Mouse (Mus musculus) hindbrain, embryonic 10.5 days (tissue): ENCODE measurements around the gene Gjb6. TPM values are rescaled to one million over a fixed set of nuclear protein-coding genes. Genes with fewer than 3 reads are reported as not detected.

Experiments used
- DNase-seq: peaks from one replicate; pipeline ENCODE4 v3.0.0-alpha.2; 2017; ENCODE audit warnings: low spot score
- H3K27ac ChIP-seq: fragments of 300-500 bp; sonication (generic); 2 replicates; pipeline ENCODE4 v1.5.1; 2016; ENCODE audit warnings: mild to moderate bottlenecking, moderate library complexity
- H3K27me3 ChIP-seq: fragments of 300-500 bp; sonication (generic); 2 replicates; pipeline ENCODE4 v1.6.1; 2016; ENCODE audit warnings: mild to moderate bottlenecking; ENCODE audit not compliant: poor library complexity, insufficient read depth, severe bottlenecking
- H3K36me3 ChIP-seq: fragments of 300-500 bp; sonication (generic); 2 replicates; pipeline ENCODE4 v1.6.1; 2016; ENCODE audit warnings: mild to moderate bottlenecking, moderate library complexity
- H3K4me1 ChIP-seq: fragments of 300-500 bp; sonication (generic); replicated peaks from 2 replicates; pipeline ENCODE4 v1.6.1; 2016; ENCODE audit warnings: mild to moderate bottlenecking
- H3K4me3 ChIP-seq: fragments of 300-500 bp; sonication (generic); 2 replicates; pipeline ENCODE4 v1.5.1; 2016; ENCODE audit warnings: mild to moderate bottlenecking, moderate library complexity
- H3K9me3 ChIP-seq: fragments of 300-500 bp; sonication (generic); 2 replicates; pipeline ENCODE4 v1.6.1; 2016; ENCODE audit warnings: mild to moderate bottlenecking, moderate library complexity
- WGBS: fragments of 180-500 bp; shearing (Covaris S2); methylation state at CpG from one replicate; pipeline ENCODE4 v1.1.7; 2016; 5-methylcytosine and 5-hydroxymethylcytosine counted together
- polyA plus RNA-seq: library from polyadenylated mRNA; unstranded; fragments of >200 nt; fragmentation: Nextera tagmentation; extraction: Ambion mirVana; gene quantifications from 2 replicates; pipeline ENCODE4 v1.2.1, GENCODE M21; 2016

The Gjb6 gene
- 0.92 and 1.5 TPM in 2 replicates for polyA plus RNA-seq

- no peaks in the 10 kb centered on the region for H3K36me3 ChIP-seq
- WGBS, result 2% methylated on average over 33 of the region's 33 CpGs
- peaks cover 79% of the 10 kb centered on the region for H3K27me3 ChIP-seq
- H3K27ac ChIP-seq, result no peak within 1 kb of the TSS; the same call in 1 of the 2 replicates
- no peak for DNase-seq
- H3K4me1 ChIP-seq, result peaks cover 38% of the 10 kb centered on the region
- H3K9me3 ChIP-seq, result no peaks in the 10 kb centered on the region
- peak within 1 kb of the TSS; percentile 50 for H3K4me3 ChIP-seq
Measured at GRCm38 (mm10) chr14:57133161-57133661, at the start of gene Gjb6. Gene Gjb6, minus strand, starts transcription at chr14:57133611.

DNA sequence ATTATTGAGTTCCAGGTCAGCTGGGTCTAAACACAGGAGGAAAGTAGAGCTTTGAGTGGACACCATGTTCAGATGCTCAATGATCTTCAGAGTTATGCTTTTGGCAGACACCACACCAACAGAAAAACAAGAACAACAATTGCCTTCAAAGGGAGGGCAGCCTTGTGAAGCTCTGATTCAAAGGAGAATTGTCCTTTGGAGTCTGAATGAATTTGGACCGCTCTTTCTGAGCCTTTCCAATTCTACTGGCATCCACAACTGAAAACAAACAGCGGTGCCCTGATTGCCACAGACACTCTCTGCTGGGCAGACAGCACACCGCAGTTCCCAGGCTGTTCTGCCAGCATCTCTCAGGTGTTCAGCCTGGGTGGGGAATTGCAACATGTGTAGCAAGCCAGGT is 32.1 kb upstream of the Gjb6 start:
- no peak overlapping the region for H3K4me3 ChIP-seq
- no peaks in the 10 kb centered on the region for H3K36me3 ChIP-seq
- H3K27me3 ChIP-seq, result no peaks in the 10 kb centered on the region
- H3K27ac ChIP-seq, result no peak overlapping the region
- H3K4me1 ChIP-seq, result peaks cover 30% of the 10 kb centered on the region; the same call in 1 of the 2 replicates
- DNase-seq, result no peak
- no peaks in the 10 kb centered on the region for H3K9me3 ChIP-seq
- 86% methylated on average over 3 of the region's 3 CpGs for WGBS

DNA sequence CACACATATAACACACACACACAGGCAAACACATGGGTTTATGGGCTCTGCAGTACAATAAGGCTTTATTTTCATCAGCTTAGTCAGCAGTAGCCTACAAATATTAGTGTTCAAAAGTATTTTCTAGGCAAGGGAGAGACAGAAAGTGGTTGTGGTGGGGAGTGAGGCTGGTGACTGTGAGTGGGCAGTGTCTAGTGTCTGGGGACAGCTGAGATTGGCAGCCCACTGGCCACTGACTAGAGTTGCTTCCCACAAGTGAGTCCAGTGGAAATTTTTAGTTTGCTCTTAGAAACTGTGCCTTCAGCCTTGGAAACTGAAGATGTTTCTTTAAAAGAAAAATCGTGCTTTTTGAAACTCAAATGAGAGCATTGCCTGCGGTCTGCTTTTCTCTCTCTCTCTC is 28.4 kb upstream of the Gjb6 start:
- peaks cover 27% of the 10 kb centered on the region; the same call in 1 of the 2 replicates for H3K4me1 ChIP-seq
- H3K27me3 ChIP-seq, result no peaks in the 10 kb centered on the region
- H3K9me3 ChIP-seq, result no peaks in the 10 kb centered on the region
- H3K36me3 ChIP-seq, result no peaks in the 10 kb centered on the region
- no peak for DNase-seq
- H3K4me3 ChIP-seq, result no peak overlapping the region
- 60% methylated on average over 2 of the region's 2 CpGs for WGBS
- peak overlapping the region; percentile 16; the same call in 1 of the 2 replicates for H3K27ac ChIP-seq

GRCm38 (mm10) chr14:57161201-57161600 is 27.8 kb upstream of the Gjb6 start:
- Histone ChIP-seq H3K9me3 (no peaks in the 10 kb centered on the region), H3K27me3 (no peaks in the 10 kb centered on the region), H3K27ac (no peak overlapping the region), H3K4me1 (peaks cover 27% of the 10 kb centered on the region; the same call in 1 of the 2 replicates), H3K36me3 (no peaks in the 10 kb centered on the region), H3K4me3 (no peak overlapping the region)
- no peak for DNase-seq
- WGBS, result 79% methylated on average over 4 of the region's 4 CpGs

GRCm38 (mm10) chr14:57154916-57155315 is 21.5 kb upstream of the Gjb6 start:
- Histone ChIP-seq H3K4me3 (no peak overlapping the region), H3K36me3 (no peaks in the 10 kb centered on the region), H3K27ac (no peak overlapping the region), H3K9me3 (no peaks in the 10 kb centered on the region), H3K4me1 (peaks cover 11% of the 10 kb centered on the region), H3K27me3 (no peaks in the 10 kb centered on the region)
- WGBS, result 56% methylated on average over 6 of the region's 6 CpGs
- DNase-seq, result no peak

DNA sequence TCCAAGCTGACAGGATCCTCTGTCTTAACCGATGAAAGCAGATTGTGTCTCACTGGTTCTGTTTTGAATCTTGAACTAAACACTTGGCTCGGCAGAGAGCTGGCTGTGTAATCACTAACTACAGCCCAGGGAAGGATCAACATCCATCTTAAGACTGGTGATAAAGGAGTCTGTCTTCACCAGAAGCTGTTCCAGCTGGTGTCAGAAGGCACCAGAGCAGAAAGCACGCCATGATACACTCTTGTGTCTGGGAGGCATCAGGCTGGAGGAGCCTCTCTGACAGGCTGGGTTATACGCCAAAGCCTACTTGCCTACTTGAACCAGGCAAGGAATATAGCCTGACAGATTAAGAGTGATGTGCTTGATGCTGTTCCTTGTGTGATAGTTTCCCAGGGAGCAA is 12.3 kb upstream of the Gjb6 start:
- H3K27me3 ChIP-seq, result no peaks in the 10 kb centered on the region; the same call in none of the 2 replicates
- H3K9me3 ChIP-seq, result no peaks in the 10 kb centered on the region
- H3K4me1 ChIP-seq, result no peaks in the 10 kb centered on the region
- 63% methylated on average over 4 of the region's 4 CpGs for WGBS
- no peak overlapping the region for H3K4me3 ChIP-seq
- no peak overlapping the region for H3K27ac ChIP-seq
- no peak for DNase-seq
- H3K36me3 ChIP-seq, result no peaks in the 10 kb centered on the region

DNA sequence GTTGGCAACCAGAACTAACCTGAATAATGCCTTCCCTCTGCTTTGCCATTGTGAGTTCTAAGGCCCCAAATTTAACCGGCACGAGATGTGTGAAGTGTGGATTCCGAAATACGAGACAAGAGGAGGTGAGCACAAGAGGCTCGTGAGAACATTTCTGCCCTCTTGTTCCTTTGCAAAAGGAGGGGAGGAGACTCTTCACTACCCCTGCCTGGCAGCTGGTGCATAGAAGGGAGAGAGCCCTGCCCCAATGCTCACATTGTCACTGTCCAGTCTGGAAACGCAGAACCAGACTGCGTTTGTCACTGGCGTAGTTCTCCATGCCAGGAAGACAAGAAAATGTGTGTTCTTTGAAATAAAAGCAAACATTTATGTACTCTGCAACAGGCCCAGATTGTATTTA is 1.9 kb upstream of the Gjb6 start:
- 41% methylated on average over 8 of the region's 8 CpGs for WGBS
- no peaks in the 10 kb centered on the region for H3K9me3 ChIP-seq
- H3K27ac ChIP-seq, result no peak overlapping the region
- peaks cover 85% of the 10 kb centered on the region for H3K27me3 ChIP-seq
- H3K4me1 ChIP-seq, result peaks cover 35% of the 10 kb centered on the region
- H3K4me3 ChIP-seq, result no peak overlapping the region
- H3K36me3 ChIP-seq, result no peaks in the 10 kb centered on the region
- no peak for DNase-seq

- no peak overlapping the region for H3K4me3 ChIP-seq
- no peak for DNase-seq
- WGBS, result 82% methylated on average over 4 of the region's 4 CpGs
- peaks cover 22% of the 10 kb centered on the region for H3K27me3 ChIP-seq
- H3K4me1 ChIP-seq, result 0 out of 2 replicates have a peak, but pooled peaks cover 7% of the 10 kb centered on the region
- no peaks in the 10 kb centered on the region for H3K9me3 ChIP-seq
- H3K27ac ChIP-seq, result no peak overlapping the region
- H3K36me3 ChIP-seq, result no peaks in the 10 kb centered on the region
Measured at GRCm38 (mm10) chr14:57127383-57127782, 6.0 kb downstream of the Gjb6 start.

DNA sequence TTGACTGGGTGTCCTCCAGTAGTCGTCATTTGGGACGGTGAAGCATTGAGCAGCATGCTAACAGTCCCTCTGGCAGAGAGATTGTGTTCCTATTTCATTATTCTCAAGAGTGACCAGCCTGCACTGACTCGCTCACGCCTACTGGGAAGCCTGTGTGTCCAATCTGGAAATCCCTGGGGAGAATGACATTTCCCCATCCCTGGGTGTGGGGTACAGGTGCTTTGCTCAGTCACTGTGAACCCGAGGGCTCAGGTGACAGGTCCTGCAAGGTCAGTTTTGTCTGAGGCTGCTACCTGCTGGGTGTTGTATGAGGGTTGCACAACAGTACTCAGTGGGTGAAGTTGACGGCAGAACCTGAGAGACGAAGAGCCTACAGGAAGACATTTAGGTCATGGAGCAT is 11.1 kb downstream of the Gjb6 start:
- Histone ChIP-seq H3K4me1 (no peaks in the 10 kb centered on the region), H3K4me3 (no peak overlapping the region), H3K36me3 (no peaks in the 10 kb centered on the region), H3K9me3 (no peaks in the 10 kb centered on the region), H3K27ac (no peak overlapping the region), H3K27me3 (no peaks in the 10 kb centered on the region)
- 87% methylated on average over 7 of the region's 7 CpGs for WGBS
- no peak for DNase-seq

- Histone ChIP-seq H3K4me3 (peak within 1 kb of the TSS; percentile 36), H3K36me3 (no peaks in the 10 kb centered on the region), H3K9me3 (no peaks in the 10 kb centered on the region), H3K27me3 (peaks cover 11% of the 10 kb centered on the region), H3K27ac (peak within 1 kb of the TSS; percentile 50), H3K4me1 (peaks cover 29% of the 10 kb centered on the region)
- WGBS, result 10% methylated on average over 13 of the region's 13 CpGs
- peak; percentile 70 for DNase-seq
Measured at GRCm38 (mm10) chr14:57115823-57116544, 17.4 kb downstream of the Gjb6 start, which contains the start of gene Gm4491. Gene Gm4491, minus strand, starts transcription at chr14:57115883.

- Histone ChIP-seq H3K27me3 (peaks cover 48% of the 10 kb centered on the region), H3K36me3 (no peaks in the 10 kb centered on the region), H3K9me3 (no peaks in the 10 kb centered on the region), H3K4me1 (peaks cover 19% of the 10 kb centered on the region), H3K27ac (no peak overlapping the region), H3K4me3 (no peak overlapping the region)
- 8% methylated on average over 4 of the region's 4 CpGs for WGBS
- peak; percentile 41 for DNase-seq
Measured at GRCm38 (mm10) chr14:57109194-57109593, 24.2 kb downstream of the Gjb6 start.

DNA sequence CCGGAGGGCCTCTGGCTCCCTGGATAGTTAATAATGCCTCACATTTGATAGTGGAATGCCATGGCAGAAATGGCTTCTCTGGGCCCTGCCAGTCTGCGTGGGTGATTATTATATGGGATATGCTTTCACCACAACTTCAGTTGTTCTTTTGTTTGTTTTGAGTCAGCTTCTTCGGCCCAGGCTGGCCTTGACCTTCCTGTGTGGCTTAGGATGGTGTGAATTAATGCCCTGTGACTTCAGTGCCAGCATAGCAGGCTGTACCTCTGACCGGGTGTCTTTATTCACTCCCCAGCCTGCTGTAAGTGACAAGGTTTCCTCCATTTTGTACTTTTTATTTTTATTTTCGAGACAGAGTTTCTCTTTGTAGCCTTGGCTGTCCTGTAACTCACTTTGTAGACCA is 25.5 kb downstream of the Gjb6 start:
- H3K9me3 ChIP-seq, result no peaks in the 10 kb centered on the region
- no peaks in the 10 kb centered on the region for H3K36me3 ChIP-seq
- DNase-seq, result no peak
- WGBS, result 75% methylated on average over 5 of the region's 5 CpGs
- H3K4me1 ChIP-seq, result peaks cover 22% of the 10 kb centered on the region
- no peak overlapping the region for H3K27ac ChIP-seq
- peaks cover 61% of the 10 kb centered on the region for H3K27me3 ChIP-seq
- no peak overlapping the region for H3K4me3 ChIP-seq

GRCm38 (mm10) chr14:57107091-57107490 is 26.3 kb downstream of the Gjb6 start:
- peaks cover 69% of the 10 kb centered on the region for H3K27me3 ChIP-seq
- peaks cover 22% of the 10 kb centered on the region for H3K4me1 ChIP-seq
- no peaks in the 10 kb centered on the region for H3K36me3 ChIP-seq
- H3K4me3 ChIP-seq, result no peak overlapping the region
- no peaks in the 10 kb centered on the region for H3K9me3 ChIP-seq
- 81% methylated on average over 8 of the region's 8 CpGs for WGBS
- no peak overlapping the region for H3K27ac ChIP-seq
- DNase-seq, result no peak
